Mouse (Mus musculus): Measurements from ENCODE around the gene Tecpr1.

Tecpr1 gene

DNA sequence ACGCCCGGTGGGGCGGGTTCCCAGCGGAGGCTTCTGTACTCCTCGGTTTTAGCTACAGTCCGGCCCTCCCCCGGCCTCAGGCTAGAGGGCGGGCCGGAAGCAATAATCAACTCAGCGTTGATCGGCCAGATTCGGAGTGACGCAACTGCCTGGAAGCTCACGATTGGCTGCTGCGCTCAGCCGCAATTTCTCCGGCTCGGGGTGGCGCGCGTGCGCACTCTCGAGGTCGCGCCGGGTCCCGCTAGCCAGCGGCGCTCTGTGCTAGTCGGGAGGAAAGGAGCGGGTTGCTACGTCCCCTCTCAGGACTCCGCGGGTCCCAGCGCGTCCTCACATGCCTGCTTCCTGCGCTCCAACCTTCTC lies at the start of gene Tecpr1:
Tecpr1 (minus strand) TSS at position 113 of the 360 bp plus-strand sequence.
- in situ Hi-C loops (cut with MboI, MseI), result no loop called here

DNA sequence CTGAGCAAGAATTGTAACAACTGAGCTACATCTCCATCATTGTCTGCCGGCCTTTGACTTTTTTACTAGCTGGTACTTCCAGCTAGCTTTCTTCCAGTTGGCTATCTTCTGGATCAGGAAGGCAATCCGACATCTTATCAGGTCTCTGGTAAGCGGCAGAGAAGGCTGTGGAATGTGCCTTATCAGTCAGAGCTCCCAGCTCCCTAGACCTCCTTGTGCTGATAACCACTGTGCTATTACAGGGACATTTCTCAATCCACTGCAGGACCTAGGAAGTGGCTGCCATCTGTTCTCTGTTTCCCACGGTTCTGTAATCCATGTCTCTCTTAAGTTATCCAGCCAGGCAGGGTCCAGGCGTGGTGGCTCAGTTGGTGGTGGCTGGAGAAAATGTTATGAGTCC lies 48.4 kb upstream of the Tecpr1 start:
- in situ Hi-C loops (cut with MboI, MseI), result no loop called here

DNA sequence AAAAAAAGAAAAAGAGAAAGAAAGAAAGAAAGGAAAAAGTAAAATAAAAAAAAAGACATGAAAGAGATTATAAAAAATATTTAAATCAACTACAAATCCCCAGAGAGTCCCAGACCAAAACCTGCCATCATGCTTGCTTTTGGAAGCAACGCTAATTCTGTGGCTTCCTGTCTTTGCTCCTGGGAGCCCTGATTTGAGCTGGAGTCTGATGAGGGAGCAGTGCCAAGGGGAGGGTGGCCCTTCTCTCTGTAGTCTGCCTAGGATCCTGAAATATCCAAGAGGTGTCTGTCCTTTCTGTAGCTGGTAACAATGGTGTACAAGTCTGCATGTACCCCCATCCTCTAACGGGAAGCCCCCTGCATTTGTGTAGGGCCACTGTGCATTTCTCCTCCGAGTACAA lies 47.7 kb upstream of the Tecpr1 start:
- in situ Hi-C loops (cut with MboI, MseI), result no loop called here

DNA sequence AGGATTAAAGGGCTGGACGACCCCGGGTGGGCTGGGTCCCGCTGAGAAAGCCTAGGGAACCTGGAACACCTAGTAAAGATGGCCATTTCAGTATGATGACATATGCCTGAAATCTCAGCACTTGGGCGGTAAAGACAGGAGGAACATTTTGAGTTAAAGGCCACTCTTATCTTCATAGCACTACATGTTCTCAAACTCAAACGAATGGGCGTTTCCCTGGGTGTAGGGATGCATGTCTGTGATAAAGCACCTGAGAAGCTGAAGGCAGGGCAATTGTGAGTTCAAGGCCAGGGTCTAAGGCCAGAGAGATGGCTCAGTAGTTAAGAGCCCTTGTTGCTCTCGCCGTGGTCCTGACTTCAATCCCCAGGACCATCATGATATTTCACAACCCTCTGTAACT lies 47.0 kb upstream of the Tecpr1 start:
- in situ Hi-C loops (cut with MboI, MseI), result no loop called here

DNA sequence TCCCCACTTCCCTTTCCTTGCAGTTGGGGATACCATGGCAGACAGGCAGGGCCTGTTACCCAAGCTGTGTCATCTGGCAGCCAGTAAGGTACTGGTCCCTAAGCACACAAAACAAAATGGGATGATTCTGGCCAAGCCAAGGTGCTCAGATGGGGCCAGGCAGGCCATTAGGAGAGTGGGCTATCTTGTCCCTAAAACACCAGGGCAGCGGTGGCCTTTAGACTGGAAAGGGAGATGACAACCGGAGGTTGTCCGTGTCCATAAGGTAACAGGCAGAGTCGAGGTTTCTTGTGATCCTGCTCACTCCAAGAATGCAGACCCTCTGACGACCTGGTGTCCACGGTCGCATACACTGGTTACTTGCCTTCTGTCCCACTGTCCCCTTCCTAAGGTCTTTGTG lies 46.5 kb upstream of the Tecpr1 start:
- in situ Hi-C loops (cut with MboI, MseI), result no loop called here

GRCm38 (mm10) chr5:144267535-144268241 lies 44.3 kb upstream of the Tecpr1 start:
- in situ Hi-C loops (cut with MboI, MseI), result no loop called here

DNA sequence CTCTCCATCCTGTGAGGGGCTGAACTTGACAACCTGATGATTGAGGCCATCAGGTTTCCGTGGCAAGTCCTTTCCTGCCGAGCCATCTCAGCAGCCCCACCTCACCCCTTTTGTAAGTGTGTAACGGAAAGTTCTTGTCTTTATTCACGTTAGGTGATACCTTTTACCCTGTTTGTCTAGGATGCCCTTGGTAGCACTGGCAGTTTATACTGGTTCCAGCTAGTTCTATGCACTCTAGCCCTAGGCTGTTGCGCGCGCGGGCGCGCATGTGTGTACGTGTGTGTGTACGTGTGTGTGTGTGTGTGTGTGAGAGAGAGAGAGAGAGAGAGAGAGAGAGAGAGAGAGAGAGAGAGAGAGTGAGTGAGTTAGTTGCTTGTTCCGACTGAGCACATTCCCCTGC lies 40.1 kb upstream of the Tecpr1 start:
- in situ Hi-C loops (cut with MboI, MseI), result no loop called here

- in situ Hi-C loops (cut with MboI, MseI), result no loop called here
Measured at GRCm38 (mm10) chr5:144263082-144263481, 39.7 kb upstream of the Tecpr1 start.

DNA sequence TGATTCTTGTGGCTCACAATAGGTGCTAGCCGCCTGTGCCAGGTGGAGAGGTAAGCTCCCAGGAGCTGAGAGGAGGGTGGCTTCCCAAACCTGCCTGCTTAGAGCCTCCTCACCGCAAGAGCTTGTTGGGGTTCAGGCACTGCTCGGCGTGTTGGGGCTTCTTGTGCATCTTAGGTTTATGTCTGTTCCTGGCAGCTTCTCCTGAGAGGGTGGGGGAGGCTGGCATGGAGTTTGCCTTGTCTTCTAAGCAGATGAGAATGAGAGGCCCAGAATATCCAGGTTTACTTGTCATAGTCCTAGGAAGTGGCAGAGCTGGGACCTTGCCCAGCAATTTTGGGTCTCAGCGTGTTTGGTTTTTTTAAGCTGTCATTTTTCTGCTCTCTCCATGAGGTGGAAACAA lies 38.4 kb upstream of the Tecpr1 start:
- in situ Hi-C loops (cut with MboI, MseI), result no loop called here

GRCm38 (mm10) chr5:144261309-144261708 lies 37.9 kb upstream of the Tecpr1 start:
- in situ Hi-C loops (cut with MboI, MseI), result no loop called here

- in situ Hi-C loops (cut with MboI, MseI), result no loop called here
Measured at GRCm38 (mm10) chr5:144260464-144260863, 37.0 kb upstream of the Tecpr1 start.

GRCm38 (mm10) chr5:144259228-144259627 lies 35.8 kb upstream of the Tecpr1 start:
- in situ Hi-C loops (cut with MboI, MseI), result no loop called here

- in situ Hi-C loops (cut with MboI, MseI), result no loop called here
Measured at GRCm38 (mm10) chr5:144258687-144259086, 35.3 kb upstream of the Tecpr1 start.

DNA sequence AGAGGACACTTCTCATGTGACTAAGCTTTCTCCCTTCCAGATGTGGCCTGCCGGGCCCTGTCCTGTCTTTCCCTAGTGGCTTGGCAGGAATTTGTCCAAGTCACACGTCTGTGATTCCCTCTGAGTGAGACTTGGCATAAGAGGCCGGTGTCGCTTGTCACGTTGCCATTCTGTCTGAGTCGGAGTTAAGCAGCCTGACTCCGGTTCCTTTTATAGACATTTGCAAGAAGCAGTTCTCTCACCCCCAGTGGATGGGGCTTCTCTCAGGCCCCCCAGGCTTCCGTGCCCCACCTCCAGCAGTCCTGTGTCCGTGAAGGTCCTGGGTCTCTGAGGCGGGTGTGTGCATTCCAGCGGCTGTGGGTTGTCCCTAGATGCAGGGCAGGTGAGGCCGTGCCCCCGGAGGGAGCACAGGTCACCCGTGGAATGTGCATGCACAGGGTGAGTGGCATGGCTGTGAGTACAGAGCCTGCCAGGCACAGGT lies 34.8 kb upstream of the Tecpr1 start:
- in situ Hi-C loops (cut with MboI, MseI), result no loop called here

- in situ Hi-C loops (cut with MboI, MseI), result no loop called here
Measured at GRCm38 (mm10) chr5:144257451-144258110, 34.2 kb upstream of the Tecpr1 start.

- in situ Hi-C loops (cut with MboI, MseI), result no loop called here
Measured at GRCm38 (mm10) chr5:144256888-144257287, 33.5 kb upstream of the Tecpr1 start.

DNA sequence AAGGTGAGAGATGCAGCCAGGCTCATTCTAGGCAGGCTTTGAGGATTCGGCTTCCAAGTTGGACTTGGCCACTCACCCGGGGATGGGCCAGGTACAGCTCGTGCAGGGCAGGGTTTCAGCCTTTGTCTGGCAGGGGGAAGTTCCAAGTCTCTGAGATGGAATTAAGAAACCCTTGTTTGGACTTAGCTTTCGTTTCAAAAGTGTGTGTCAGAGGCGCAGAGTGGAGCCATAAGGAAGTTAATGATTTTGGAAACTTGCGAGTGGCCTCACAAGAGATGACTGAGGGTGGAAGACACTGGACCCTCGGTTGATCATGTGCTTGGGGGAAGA lies 33.1 kb upstream of the Tecpr1 start:
- in situ Hi-C loops (cut with MboI, MseI), result no loop called here

- in situ Hi-C loops (cut with MboI, MseI), result no loop called here
Measured at GRCm38 (mm10) chr5:144255632-144256540, 32.5 kb upstream of the Tecpr1 start.

DNA sequence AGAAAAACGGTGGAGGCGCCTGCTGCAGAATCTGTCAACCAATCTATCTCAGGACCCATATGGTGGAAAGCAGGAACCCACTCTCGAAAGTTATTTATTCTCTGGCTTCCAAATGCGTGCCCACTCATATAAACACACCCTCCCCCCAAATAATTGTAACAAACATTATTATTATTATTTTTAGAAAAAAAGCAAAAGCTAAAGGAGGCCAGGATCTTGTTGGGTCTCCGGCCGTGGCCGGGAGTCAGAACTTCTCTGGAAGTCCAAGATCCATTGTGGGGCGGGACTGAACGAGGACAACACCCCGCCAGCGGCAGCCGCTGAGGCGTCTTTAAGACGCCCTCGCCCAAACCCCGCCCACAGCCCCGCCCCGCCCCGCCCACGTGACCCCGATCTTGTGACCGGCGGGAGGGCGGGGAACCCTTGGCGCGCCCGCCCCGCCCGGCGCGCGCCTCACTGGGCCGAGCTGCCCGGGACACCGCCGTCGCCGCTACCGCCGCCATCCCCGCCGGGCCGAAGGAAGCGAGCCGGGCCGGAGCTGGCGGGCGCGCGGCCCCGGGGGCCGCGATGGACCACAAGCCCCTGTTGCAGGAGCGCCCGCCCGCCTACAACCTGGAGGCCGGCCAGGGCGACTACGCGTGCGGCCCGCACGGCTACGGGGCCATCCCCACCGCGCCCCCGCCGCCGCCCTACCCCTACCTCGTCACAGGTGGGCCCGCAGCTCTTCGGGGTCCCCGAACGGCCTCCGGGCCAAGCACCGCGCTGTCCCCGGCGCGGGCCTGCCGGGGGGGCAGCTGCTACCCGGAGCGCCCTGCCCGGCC lies 31.6 kb upstream of the Tecpr1 start:
- in situ Hi-C loops (cut with MboI, MseI), result no loop called here

- in situ Hi-C loops (cut with MboI, MseI), result no loop called here
Measured at GRCm38 (mm10) chr5:144254122-144254810, 30.9 kb upstream of the Tecpr1 start.

GRCm38 (mm10) chr5:144253212-144253611 lies 29.8 kb upstream of the Tecpr1 start:
- in situ Hi-C loops (cut with MboI, MseI), result no loop called here

All from T-helper 1 cell (primary cell).